Comparison of ENCODE assay signal across 7 mouse cellular contexts in genomic region chr2:121866632-121867050, GRCm38 (mm10). TPM values are rescaled to one million over a fixed set of nuclear protein-coding genes. Genes with fewer than 3 reads are reported as not detected.
DNase-seq lines count a peak whose midpoint lies in the region; ATAC-seq and TF ChIP-seq lines count a peak whose summit lies in the region.

Gene Casc4, plus strand, starts transcription at chr2:121866970.

- peak within 1 kb of the TSS; percentile 80 for H3K4me2 ChIP-seq in limb, embryonic 12.5 days
- peak within 1 kb of the TSS; percentile 71 for H3K4me2 ChIP-seq in midbrain, embryonic 15.5 days

- peak within 1 kb of the TSS; percentile 91 for H3K27ac ChIP-seq in embryonic facial prominence, embryonic 10.5 days (replicated peaks)
- no peak within 1 kb of the TSS; the same call in 1 of the 2 replicates for H3K27ac ChIP-seq in heart, adult 2 months
- H3K27ac ChIP-seq in kidney, adult 2 months (ENCODE audit: insufficient read depth, low read depth, low read length): no peak within 1 kb of the TSS
- peak within 1 kb of the TSS; percentile 84 for H3K27ac ChIP-seq in limb, embryonic 12.5 days
- H3K27ac ChIP-seq in midbrain, embryonic 15.5 days: peak within 1 kb of the TSS; percentile 90
- no peak within 1 kb of the TSS for H3K27ac ChIP-seq in spleen, adult 2 months (ENCODE audit: insufficient read depth, low read length)

- intact Hi-C loops in heart, adult 2 months (cut with DNase I): no loop called here

- TF ChIP-seq POLR2A in heart, adult 2 months (IDR thresholded peaks at IDR 0.05; ENCODE audit: insufficient read depth, low read depth, low read length): no peak
- TF ChIP-seq POLR2A in kidney, adult 2 months (IDR thresholded peaks at IDR 0.05; ENCODE audit: low read depth, low read length): no peak
- no peak for TF ChIP-seq POLR2A in spleen, adult 2 months (IDR thresholded peaks at IDR 0.05; ENCODE audit: low read depth, low read length)

- H3K4me1 ChIP-seq in embryonic facial prominence, embryonic 10.5 days: peaks cover 19% of the 10 kb centered on the region
- H3K4me1 ChIP-seq in heart, adult 2 months (ENCODE audit: control insufficient read depth, insufficient read depth, low read length): peaks cover 2% of the 10 kb centered on the region
- peaks cover 2% of the 10 kb centered on the region; the same call in 1 of the 2 replicates for H3K4me1 ChIP-seq in kidney, adult 2 months (ENCODE audit: control insufficient read depth, insufficient read depth, low read length)
- H3K4me1 ChIP-seq in limb, embryonic 12.5 days (replicated peaks): peaks cover 8% of the 10 kb centered on the region
- peaks cover 33% of the 10 kb centered on the region for H3K4me1 ChIP-seq in midbrain, embryonic 15.5 days
- peaks cover 3% of the 10 kb centered on the region; the same call in 1 of the 2 replicates for H3K4me1 ChIP-seq in spleen, adult 2 months (ENCODE audit: control insufficient read depth, insufficient read depth, insufficient read length)

- no peaks in the 10 kb centered on the region for H3K79me2 ChIP-seq in heart, adult 2 months (replicated peaks; ENCODE audit: control insufficient read depth, insufficient read depth, low read length)

- TF ChIP-seq CTCF in heart, adult 2 months (IDR thresholded peaks at IDR 0.05): no peak
- no peak for TF ChIP-seq CTCF in kidney, adult 2 months (conservative IDR thresholded peaks at IDR 0.05; ENCODE audit: insufficient read depth, insufficient read length, low read depth, low read length)
- no peak for TF ChIP-seq CTCF in spleen, adult 2 months (IDR thresholded peaks at IDR 0.05; ENCODE audit: extremely low read depth, insufficient read depth, insufficient read length, insufficient replicate concordance)

- peak; percentile 97 for DNase-seq in adrenal gland, postnatal 14 days
- peak; percentile 98 for DNase-seq in embryonic facial prominence, embryonic 10.5 days (ENCODE audit: low spot score)
- peak; percentile 82 to 86 for DNase-seq in heart, adult 2 months
- DNase-seq in kidney, adult 2 months: peak; percentile 88
- DNase-seq in spleen, adult 2 months (ENCODE audit: low read depth in 1 of 2, low spot score in 2 of 2): peak; percentile 73 to 81

- peak within 1 kb of the TSS; percentile 83 for H3K9ac ChIP-seq in heart, adult 2 months (ENCODE audit: low read depth, low read length)
- peak within 1 kb of the TSS; percentile 83 for H3K9ac ChIP-seq in limb, embryonic 12.5 days (replicated peaks)
- peak within 1 kb of the TSS; percentile 78 for H3K9ac ChIP-seq in midbrain, embryonic 15.5 days

- 0 out of 2 replicates have a peak, but pooled peaks cover 9% of the 10 kb centered on the region for H3K27me3 ChIP-seq in embryonic facial prominence, embryonic 10.5 days (replicated peaks; ENCODE audit: low read depth, poor library complexity, severe bottlenecking)
- no peaks in the 10 kb centered on the region for H3K27me3 ChIP-seq in heart, adult 2 months (ENCODE audit: control insufficient read depth, insufficient read depth, low read length)
- H3K27me3 ChIP-seq in kidney, adult 2 months (replicated peaks; ENCODE audit: control insufficient read depth, insufficient read depth, low read length): no peaks in the 10 kb centered on the region
- H3K27me3 ChIP-seq in limb, embryonic 12.5 days: no peaks in the 10 kb centered on the region
- peaks cover 40% of the 10 kb centered on the region for H3K27me3 ChIP-seq in midbrain, embryonic 15.5 days (replicated peaks)
- H3K27me3 ChIP-seq in spleen, adult 2 months (ENCODE audit: control insufficient read depth, insufficient read depth, low read length): 0 out of 2 replicates have a peak, but pooled peaks cover 2% of the 10 kb centered on the region

- H3K4me3 ChIP-seq in embryonic facial prominence, embryonic 10.5 days: peak within 1 kb of the TSS; percentile 90
- H3K4me3 ChIP-seq in heart, adult 2 months: peak within 1 kb of the TSS; percentile 77
- H3K4me3 ChIP-seq in kidney, adult 2 months (ENCODE audit: insufficient read depth, low read depth, low read length): peak within 1 kb of the TSS; percentile 69
- H3K4me3 ChIP-seq in limb, embryonic 12.5 days (replicated peaks): peak within 1 kb of the TSS; percentile 83
- peak within 1 kb of the TSS; percentile 77 for H3K4me3 ChIP-seq in midbrain, embryonic 15.5 days
- peak within 1 kb of the TSS; percentile 67 for H3K4me3 ChIP-seq in spleen, adult 2 months (ENCODE audit: extremely low read depth, insufficient read depth, insufficient read length)

- peak; percentile 95 for ATAC-seq in limb, embryonic 12.5 days (ENCODE audit: insufficient number of reproducible peaks, insufficient read depth, low FRiP score, low TSS enrichment, low read depth)
- peak; percentile 96 for ATAC-seq in midbrain, embryonic 15.5 days (replicated peaks)

- WGBS in embryonic facial prominence, embryonic 10.5 days: under 1% methylated on average over 43 of the region's 43 CpGs
- 0% methylated on average over 43 of the region's 43 CpGs for WGBS in heart, adult 2 months
- WGBS in kidney, adult 2 months: under 1% methylated on average over 43 of the region's 43 CpGs
- under 1% methylated on average over 40 of the region's 43 CpGs for WGBS in limb, embryonic 12.5 days
- 1% methylated on average over 35 of the region's 43 CpGs for WGBS in midbrain, embryonic 15.5 days
- under 1% methylated on average over 40 of the region's 43 CpGs for WGBS in spleen, adult 2 months

- peaks cover 10% of the 10 kb centered on the region for H3K36me3 ChIP-seq in embryonic facial prominence, embryonic 10.5 days (replicated peaks)
- H3K36me3 ChIP-seq in heart, adult 2 months (ENCODE audit: control insufficient read depth, insufficient read depth, low read length): no peaks in the 10 kb centered on the region
- no peaks in the 10 kb centered on the region for H3K36me3 ChIP-seq in kidney, adult 2 months (ENCODE audit: control insufficient read depth, insufficient read depth, low read length)
- H3K36me3 ChIP-seq in limb, embryonic 12.5 days: peaks cover 11% of the 10 kb centered on the region; the same call in 1 of the 2 replicates
- no peaks in the 10 kb centered on the region for H3K36me3 ChIP-seq in midbrain, embryonic 15.5 days (replicated peaks)
- no peaks in the 10 kb centered on the region for H3K36me3 ChIP-seq in spleen, adult 2 months (ENCODE audit: control insufficient read depth, insufficient read depth, low read length)

- H3K9me3 ChIP-seq in embryonic facial prominence, embryonic 10.5 days: no peaks in the 10 kb centered on the region
- H3K9me3 ChIP-seq in limb, embryonic 12.5 days: no peaks in the 10 kb centered on the region
- H3K9me3 ChIP-seq in midbrain, embryonic 15.5 days: no peaks in the 10 kb centered on the region

- TF ChIP-seq EP300 in heart, adult 2 months (IDR thresholded peaks at IDR 0.05; ENCODE audit: insufficient read depth, low read depth, low read length): no peak

RNA-seq across cellular contexts. Expression of gene Casc4, which starts in this region (rescaled TPM):
- 45.8 and 57.2 TPM in 2 replicates for total RNA-seq in adrenal gland, postnatal 14 days (2021)
- 14.0 and 15.1 TPM in 2 replicates for polyA plus RNA-seq in embryonic facial prominence, embryonic 10.5 days (2016; fragmentation: Nextera tagmentation; extraction: Ambion mirVana)
- 10 to 100 TPM in 1 of 2 experiments, 1 to 10 TPM in 1; 7.8 to 10.8 TPM for total RNA-seq in heart, adult 2 months (2021)
- 2.9 and 3.3 TPM in 2 replicates for polyA plus RNA-seq in heart, adult 2 months (2012; rRNA removed)
- 9.6 and 12.9 TPM in 2 replicates for polyA plus RNA-seq in kidney, adult 2 months (2012; rRNA removed)
- polyA plus RNA-seq in limb, embryonic 12.5 days (2016; fragmentation: Nextera tagmentation; extraction: Ambion mirVana): 21.0 and 24.4 TPM in 2 replicates
- 27.5 and 33.1 TPM in 2 replicates for polyA plus RNA-seq in midbrain, embryonic 15.5 days (2015; fragmentation: Nextera tagmentation; extraction: Ambion mirVana)
- polyA plus RNA-seq in spleen, adult 2 months (2012; rRNA removed): 1.6 and 3.8 TPM in 2 replicates

Comparison
In these comparisons a context has a peak if more than half of its experiments do, and no peak if none do; other contexts are left out.
1. H3K27ac ChIP-seq: peak in embryonic facial prominence, embryonic 10.5 days (single experiment), limb, embryonic 12.5 days (single experiment) and midbrain, embryonic 15.5 days (single experiment); none in heart, adult 2 months (single experiment), kidney, adult 2 months (single experiment) and spleen, adult 2 months (single experiment).
2. Peak in every context shown above with its lines, with median percentiles within 50 percentile points of each other: DNase-seq, H3K4me3 ChIP-seq and H3K9ac ChIP-seq.